Mouse (Mus musculus) bone marrow, adult 2 months (tissue): ENCODE results near the gene Tmem87a. TPM values are rescaled to one million over a fixed set of nuclear protein-coding genes. Genes with fewer than 3 reads are reported as not detected.

Experiments used
- H3K27ac ChIP-seq: fragments of 200-500 bp; 2 replicates; pipeline ENCODE4 v1.5.1; 2012; ENCODE audit warnings: low read depth, mild to moderate bottlenecking, control low read depth, inconsistent platforms, low read length; ENCODE audit not compliant: control insufficient read depth, poor library complexity, insufficient read depth
- H3K4me1 ChIP-seq: fragments of 200-500 bp; 2 replicates; pipeline ENCODE4 v1.6.1; 2011; ENCODE audit warnings: low read length; ENCODE audit not compliant: control insufficient read depth, insufficient read depth
- H3K4me3 ChIP-seq: fragments of 200-500 bp; replicated peaks from 2 replicates; pipeline ENCODE3; 2011; ENCODE audit warnings: mild to moderate bottlenecking, low read depth, low read length, control low read depth; ENCODE audit not compliant: control insufficient read depth
- CTCF ChIP-seq: fragments of 200-500 bp; IDR thresholded peaks from 2 replicates; pipeline ENCODE4 v1.5.1; 2011; ENCODE audit warnings: low read length, control low read depth; ENCODE audit not compliant: control insufficient read depth, insufficient read depth
- POLR2A ChIP-seq: fragments of 200-500 bp; IDR thresholded peaks from 2 replicates; pipeline ENCODE4 v1.6.1; 2011; ENCODE audit warnings: low read depth, mild to moderate bottlenecking, control low read depth, low read length, borderline replicate concordance; ENCODE audit not compliant: control insufficient read depth
- WGBS: fragments of 180-500 bp; shearing (Covaris S2); methylation state at CpG from one replicate; pipeline ENCODE4 v1.1.7; 2018; 5-methylcytosine and 5-hydroxymethylcytosine counted together
- polyA plus RNA-seq: library from polyadenylated mRNA; stranded (reverse); fragments of >200 nt; gene quantifications from 2 replicates; pipeline ENCODE4 v1.2.4, GENCODE M21; 2011; ENCODE audit warnings: low replicate concordance; ENCODE audit not compliant: missing spikeins, insufficient read depth, insufficient read length

Tmem87a gene
- polyA plus RNA-seq, 1 experiment, result 36.3 TPM

DNA sequence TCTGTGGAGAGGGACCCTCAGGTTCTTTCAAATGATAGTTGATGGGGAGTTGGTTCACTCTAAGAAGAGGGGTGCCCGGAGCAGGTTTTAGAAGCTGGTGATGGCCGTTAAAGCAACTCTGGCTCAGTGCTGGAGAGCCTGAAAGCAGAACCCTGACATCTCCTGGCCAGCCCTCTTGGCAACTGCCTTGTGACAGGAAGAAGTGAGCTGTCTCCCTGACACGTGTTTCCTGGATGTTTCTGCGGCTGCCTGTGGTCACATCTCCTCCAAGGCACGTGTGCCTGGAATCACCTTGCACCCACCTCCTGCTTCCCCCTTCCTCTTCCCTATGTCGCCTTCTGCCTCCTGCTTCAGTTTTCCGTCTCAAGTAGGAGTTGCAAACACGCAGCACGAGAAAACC lies 55.8 kb downstream of the Tmem87a start:
- no peak for TF ChIP-seq CTCF
- no peak for TF ChIP-seq POLR2A
- 5% methylated on average over 9 of the region's 9 CpGs for WGBS
- Histone ChIP-seq H3K4me1 (peaks cover 2% of the 10 kb centered on the region; the same call in 1 of the 2 replicates), H3K27ac (no peak overlapping the region), H3K4me3 (no peak overlapping the region)

DNA sequence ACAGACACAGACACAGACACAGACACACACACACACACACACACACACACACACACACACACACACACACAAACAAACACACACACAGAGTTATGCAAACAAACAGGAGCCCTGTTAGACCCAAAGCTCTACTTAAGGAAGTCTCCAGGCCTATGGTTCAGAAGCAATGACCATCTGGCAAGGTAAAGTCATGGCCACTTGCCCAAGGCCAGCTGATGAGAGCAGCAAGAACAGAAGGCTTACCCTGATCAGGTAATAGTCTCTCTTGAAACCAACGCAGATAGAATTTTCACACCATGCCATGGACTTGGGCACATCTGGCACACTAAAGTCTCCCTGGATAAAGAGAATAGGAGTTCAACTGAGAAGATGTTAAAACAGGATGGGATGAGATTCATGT lies 62.2 kb downstream of the Tmem87a start:
- WGBS, result 86% methylated on average over 1 of the region's 1 CpGs
- H3K27ac ChIP-seq, result no peak overlapping the region
- H3K4me3 ChIP-seq, result no peak overlapping the region
- H3K4me1 ChIP-seq, result no peaks in the 10 kb centered on the region
- no peak for TF ChIP-seq POLR2A

- WGBS, result 88% methylated on average over 2 of the region's 2 CpGs
- Histone ChIP-seq H3K4me1 (no peaks in the 10 kb centered on the region), H3K4me3 (no peak overlapping the region), H3K27ac (no peak overlapping the region)
- no peak for TF ChIP-seq POLR2A
- no peak for TF ChIP-seq CTCF
Observed at GRCm38 (mm10) chr2:120337886-120338285, 66.0 kb downstream of the Tmem87a start.

- TF ChIP-seq POLR2A (no peak), CTCF (no peak)
- 88% methylated on average over 4 of the region's 4 CpGs for WGBS
Observed at GRCm38 (mm10) chr2:120331575-120331974, 72.3 kb downstream of the Tmem87a start.

GRCm38 (mm10) chr2:120315077-120315476 lies 88.8 kb downstream of the Tmem87a start:
- 77% methylated on average over 4 of the region's 4 CpGs for WGBS
- TF ChIP-seq CTCF (no peak), POLR2A (no peak)
- H3K4me1 ChIP-seq, result no peaks in the 10 kb centered on the region
- no peak overlapping the region for H3K27ac ChIP-seq
- H3K4me3 ChIP-seq, result no peak overlapping the region

More at GRCm38 (mm10) chr2:120331575-120331974, 72.3 kb downstream of the Tmem87a start:
- no peaks in the 10 kb centered on the region for H3K4me1 ChIP-seq
- no peak overlapping the region for H3K4me3 ChIP-seq
- H3K27ac ChIP-seq, result no peak overlapping the region

GRCm38 (mm10) chr2:120314487-120314886 lies 89.4 kb downstream of the Tmem87a start:
- Histone ChIP-seq H3K4me1 (no peaks in the 10 kb centered on the region), H3K27ac (no peak overlapping the region), H3K4me3 (no peak overlapping the region)
- no peak for TF ChIP-seq CTCF
- 81% methylated on average over 4 of the region's 4 CpGs for WGBS

DNA sequence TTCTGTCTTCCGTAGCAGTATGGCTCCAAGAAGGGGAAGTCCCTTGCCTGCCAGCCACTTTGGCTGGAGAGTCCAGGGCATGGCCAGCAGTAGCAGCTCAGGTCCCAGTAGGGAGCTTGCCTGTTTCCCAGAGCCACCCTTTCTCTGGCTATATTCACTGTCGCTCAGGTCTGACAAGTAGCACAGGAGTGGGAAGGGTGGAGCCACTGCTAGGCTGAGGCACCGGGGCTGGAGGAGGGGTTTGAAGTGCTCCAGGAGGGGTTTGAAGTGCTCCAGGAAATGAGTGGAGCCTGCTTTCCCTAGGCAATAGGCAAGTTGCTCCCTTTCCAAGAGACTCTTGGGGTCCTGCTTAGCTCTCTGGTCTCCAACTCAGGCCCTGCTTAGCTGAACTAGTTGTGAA lies 89.9 kb downstream of the Tmem87a start, which contains the start of gene Pla2g4f:
Gene Pla2g4f, minus strand, starts transcription at position 190 of the 400 bp plus-strand sequence.
- Histone ChIP-seq H3K4me1 (no peaks in the 10 kb centered on the region), H3K4me3 (no peak within 1 kb of the TSS), H3K27ac (no peak within 1 kb of the TSS)
- no peak for TF ChIP-seq CTCF
- TF ChIP-seq POLR2A, result no peak
- WGBS, result 54% methylated on average over 3 of the region's 3 CpGs

DNA sequence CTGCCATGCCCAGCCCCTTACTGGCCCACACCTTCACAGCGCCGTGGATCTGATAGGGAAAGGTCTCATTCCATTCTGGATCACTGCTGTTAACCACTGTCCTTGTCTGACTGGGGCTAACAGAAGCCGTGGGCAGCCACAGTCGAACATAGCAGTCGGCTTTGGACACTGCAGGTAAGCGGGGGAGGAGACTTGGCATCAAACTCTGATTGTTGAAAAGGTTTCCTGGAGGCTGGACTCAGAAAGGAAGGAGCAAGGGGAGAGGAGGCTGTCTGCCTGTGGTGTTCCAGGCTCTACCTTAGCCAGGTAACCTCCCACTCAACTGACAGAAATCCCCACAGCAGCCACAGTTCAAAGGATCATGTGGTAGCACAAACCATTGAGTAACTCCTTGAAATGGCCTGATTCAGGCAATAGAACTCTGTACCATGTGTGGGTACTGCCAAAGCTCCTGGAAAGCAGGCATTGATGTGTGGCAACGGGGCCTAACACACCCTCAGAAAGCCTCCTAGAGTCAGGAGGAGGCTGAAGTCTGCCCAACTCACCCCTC lies 91.6 kb downstream of the Tmem87a start:
- Histone ChIP-seq H3K4me3 (no peak overlapping the region), H3K4me1 (no peaks in the 10 kb centered on the region), H3K27ac (no peak overlapping the region)
- no peak for TF ChIP-seq CTCF
- TF ChIP-seq POLR2A, result no peak
- WGBS, result 79% methylated on average over 7 of the region's 7 CpGs

Other genes starting within 250 kb of the Tmem87a start
- gene Ehd4, start 249.5 kb downstream of the Tmem87a start, polyA plus RNA-seq, result 15.4 and 23.7 TPM in 2 replicates
- not detected in 2 replicates for gene Pla2g4e, start 158.8 kb downstream of the Tmem87a start, polyA plus RNA-seq
- not detected in 2 replicates for gene Pla2g4d, start 114.9 kb downstream of the Tmem87a start, polyA plus RNA-seq
- gene Pla2g4f, start 89.9 kb downstream of the Tmem87a start, polyA plus RNA-seq, result not detected in 2 replicates
- gene Vps39, start 51.0 kb downstream of the Tmem87a start, polyA plus RNA-seq, result 15.0 and 28.4 TPM in 2 replicates
- 5.3 and 8.0 TPM in 2 replicates for gene Ganc, start 217 bp downstream of the Tmem87a start, polyA plus RNA-seq
- 6.5 and 10.7 TPM in 2 replicates for gene Capn3, start 51.9 kb upstream of the Tmem87a start, polyA plus RNA-seq
- 19.1 and 27.3 TPM in 2 replicates for gene Zfp106, start 159.7 kb upstream of the Tmem87a start, polyA plus RNA-seq
- 21.6 and 44.5 TPM in 2 replicates for gene Snap23, start 163.6 kb upstream of the Tmem87a start, polyA plus RNA-seq
- 3.7 and 6.8 TPM in 2 replicates for gene Haus2, start 205.3 kb upstream of the Tmem87a start, polyA plus RNA-seq
- 7.5 and 10.3 TPM in 2 replicates for gene Lrrc57, start 205.4 kb upstream of the Tmem87a start, polyA plus RNA-seq
- 1.4 and 3.6 TPM in 2 replicates for gene Stard9, start 225.0 kb upstream of the Tmem87a start, polyA plus RNA-seq